Mouse (Mus musculus): ENCODE results near the gene Trmo.

- TF ChIP-seq POLR2A (IDR thresholded peaks at IDR 0.05; ENCODE audit: borderline replicate concordance, insufficient read depth, low read length) (no peak), CTCF (IDR thresholded peaks at IDR 0.05; ENCODE audit: borderline replicate concordance, insufficient read depth, low read depth, low read length) (no peak)
Measured at GRCm38 (mm10) chr4:46412113-46412512, 22.9 kb upstream of the Trmo start.
